Mouse (Mus musculus): ENCODE measurements at regions not wholly inside any gene's neighbourhood (a gene's known extent, or its start where the extent isn't known, plus 50 kb on each side); places are given as distances from the start of the nearest gene placed in this dataset.

- H3K4me3 ChIP-seq (ENCODE audit: low read depth, low read length) = no peak overlapping the region
- H3K9me3 ChIP-seq (ENCODE audit: control insufficient read depth, low read length) = no peaks in the 10 kb centered on the region
- H3K27ac ChIP-seq (ENCODE audit: low read depth, low read length) = no peak overlapping the region
- DNase-seq (ENCODE audit: low spot score, missing footprints) (no peak), ATAC-seq (ENCODE audit: low FRiP score) (no peak)
- no peaks in the 10 kb centered on the region for H3K27me3 ChIP-seq (ENCODE audit: control insufficient read depth, insufficient read depth, low read length)
- H3K36me3 ChIP-seq (ENCODE audit: control insufficient read depth, insufficient read depth, low read length) = no peaks in the 10 kb centered on the region
- no peak overlapping the region for H3K9ac ChIP-seq (ENCODE audit: low read length)
- no peaks in the 10 kb centered on the region for H3K4me1 ChIP-seq (ENCODE audit: control insufficient read depth, insufficient read depth, low read length)
- H3K4me2 ChIP-seq = no peak overlapping the region
- WGBS = 93% methylated on average over 5 of the region's 5 CpGs
Measured at GRCm38 (mm10) chr3:42232268-42232667, 489.9 kb downstream of the D3Ertd751e start.

GRCm38 (mm10) chr3:42233756-42234155 is 491.3 kb downstream of the D3Ertd751e start:
- 92% methylated on average over 3 of the region's 3 CpGs for WGBS
- no peak overlapping the region for H3K9ac ChIP-seq (ENCODE audit: low read length)
- no peaks in the 10 kb centered on the region for H3K36me3 ChIP-seq (ENCODE audit: control insufficient read depth, insufficient read depth, low read length)
- H3K27ac ChIP-seq (ENCODE audit: low read depth, low read length) = no peak overlapping the region
- no peak overlapping the region for H3K4me3 ChIP-seq (ENCODE audit: low read depth, low read length)
- H3K4me1 ChIP-seq (ENCODE audit: control insufficient read depth, insufficient read depth, low read length) = no peaks in the 10 kb centered on the region
- DNase-seq (ENCODE audit: low spot score, missing footprints) (no peak), ATAC-seq (ENCODE audit: low FRiP score) (no peak)
- no peaks in the 10 kb centered on the region for H3K9me3 ChIP-seq (ENCODE audit: control insufficient read depth, low read length)
- no peak overlapping the region for H3K4me2 ChIP-seq
- no peaks in the 10 kb centered on the region for H3K27me3 ChIP-seq (ENCODE audit: control insufficient read depth, insufficient read depth, low read length)

- no peaks in the 10 kb centered on the region for H3K36me3 ChIP-seq (ENCODE audit: control insufficient read depth, insufficient read depth, low read length)
- no peak overlapping the region for H3K4me3 ChIP-seq (ENCODE audit: low read depth, low read length)
- DNase-seq (ENCODE audit: low spot score, missing footprints) (no peak), ATAC-seq (ENCODE audit: low FRiP score) (no peak)
- H3K9me3 ChIP-seq (ENCODE audit: control insufficient read depth, low read length) = no peaks in the 10 kb centered on the region
- no peaks in the 10 kb centered on the region for H3K4me1 ChIP-seq (ENCODE audit: control insufficient read depth, insufficient read depth, low read length)
- WGBS = 83% methylated on average over 1 of the region's 1 CpGs
- H3K4me2 ChIP-seq = no peak overlapping the region
- H3K27ac ChIP-seq (ENCODE audit: low read depth, low read length) = no peak overlapping the region
- H3K27me3 ChIP-seq (ENCODE audit: control insufficient read depth, insufficient read depth, low read length) = no peaks in the 10 kb centered on the region
- H3K9ac ChIP-seq (ENCODE audit: low read length) = no peak overlapping the region
Measured at GRCm38 (mm10) chr3:42235515-42235914, 493.1 kb downstream of the D3Ertd751e start.

Data from midbrain, embryonic 11.5 days (tissue).